Mouse (Mus musculus): ENCODE measurements around the gene Ppp1r18. TPM values are rescaled to one million over a fixed set of nuclear protein-coding genes. Genes with fewer than 3 reads are reported as not detected.

Gene Ppp1r18
- polyA plus RNA-seq, 1 experiment from 2014 or later: 20.1 TPM

DNA sequence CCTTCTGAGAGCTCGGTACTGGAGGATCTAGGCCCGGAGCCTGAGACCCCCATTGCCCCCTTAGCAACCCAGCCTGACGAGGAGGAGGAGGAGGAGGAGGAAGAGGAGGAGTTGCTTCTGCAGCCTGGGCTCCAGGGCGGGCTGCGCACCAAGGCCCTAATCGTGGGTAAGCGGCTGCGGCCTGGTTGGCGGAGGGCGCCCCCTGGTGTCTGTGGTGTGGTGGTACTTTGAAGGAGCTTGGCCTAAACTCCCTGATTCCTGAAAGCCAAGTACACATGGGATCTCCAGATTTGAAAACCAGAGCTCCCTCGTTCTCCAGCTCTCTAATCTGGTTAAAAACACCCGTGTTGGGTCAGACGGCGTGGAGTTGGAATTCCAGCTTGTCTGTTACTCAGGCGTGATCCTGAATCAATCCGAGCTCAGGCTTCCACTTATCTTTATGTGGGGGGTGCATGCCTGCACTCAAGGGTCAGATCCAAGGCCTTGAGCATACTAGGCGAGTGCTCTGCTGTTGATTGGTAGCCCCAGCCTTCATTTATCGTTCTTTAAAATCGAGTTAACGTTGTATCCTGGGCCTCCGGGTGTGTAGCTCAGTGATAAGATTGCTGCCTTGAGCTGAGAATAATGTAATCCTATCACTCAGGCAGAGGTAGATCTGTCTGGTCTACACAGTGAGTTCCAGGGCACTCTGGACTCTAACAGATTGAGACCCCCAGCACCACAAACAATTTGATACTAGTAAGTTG is 8.6 kb downstream of the Ppp1r18 start:
- 0 out of 2 replicates have a peak, but pooled peaks have one; percentile 29 for ATAC-seq (replicated peaks; ENCODE audit: extremely low read depth, insufficient read depth, low FRiP score)
- WGBS: 24% methylated on average over 21 of the region's 21 CpGs
- Histone ChIP-seq H3K27me3 (ENCODE audit: control insufficient read depth, insufficient read depth, low read length) (no peaks in the 10 kb centered on the region), H3K36me3 (ENCODE audit: control insufficient read depth, insufficient read depth) (peaks cover 18% of the 10 kb centered on the region), H3K9ac (ENCODE audit: low read length) (peak overlapping the region; percentile 23; the same call in 1 of the 2 replicates), H3K4me1 (ENCODE audit: control insufficient read depth, insufficient read depth, low read length) (peaks cover 31% of the 10 kb centered on the region), H3K9me3 (replicated peaks; ENCODE audit: control insufficient read depth, low read length) (peaks cover 3% of the 10 kb centered on the region; the same call in 1 of the 2 replicates), H3K27ac (ENCODE audit: low read length) (0 out of 2 replicates have a peak overlapping the region, but pooled peaks have one; percentile 5), H3K4me2 (ENCODE audit: low read depth, low read length) (peak overlapping the region; percentile 24), H3K4me3 (ENCODE audit: low read length) (no peak overlapping the region)

DNA sequence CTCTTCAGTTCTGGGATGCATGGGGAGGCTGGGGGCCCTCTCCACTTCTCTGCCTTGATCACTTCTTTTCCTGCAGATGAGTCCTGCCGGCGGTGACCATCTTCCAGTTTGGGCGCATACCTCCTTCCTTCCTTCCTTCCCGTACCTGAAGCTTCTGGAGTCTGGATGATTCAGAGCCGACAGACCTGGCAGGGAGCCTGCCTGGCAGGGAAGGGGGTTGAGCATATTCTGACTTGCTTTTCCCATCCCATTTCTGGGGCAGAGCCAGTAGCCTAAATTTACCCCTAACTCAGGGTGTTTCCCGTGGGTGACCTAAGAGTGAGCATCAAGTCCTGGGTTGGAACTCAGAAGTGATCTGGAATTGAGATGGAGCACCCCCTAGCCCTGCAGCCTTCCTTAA is 9.3 kb downstream of the Ppp1r18 start:
- Histone ChIP-seq H3K9ac (ENCODE audit: low read length) (no peak overlapping the region), H3K27me3 (ENCODE audit: control insufficient read depth, insufficient read depth, low read length) (no peaks in the 10 kb centered on the region), H3K27ac (ENCODE audit: low read length) (no peak overlapping the region), H3K36me3 (ENCODE audit: control insufficient read depth, insufficient read depth) (peaks cover 18% of the 10 kb centered on the region), H3K4me1 (ENCODE audit: control insufficient read depth, insufficient read depth, low read length) (peaks cover 24% of the 10 kb centered on the region), H3K4me2 (ENCODE audit: low read depth, low read length) (no peak overlapping the region), H3K4me3 (ENCODE audit: low read length) (no peak overlapping the region), H3K9me3 (replicated peaks; ENCODE audit: control insufficient read depth, low read length) (peaks cover 3% of the 10 kb centered on the region; the same call in 1 of the 2 replicates)
- WGBS: 76% methylated on average over 6 of the region's 6 CpGs
- ATAC-seq (replicated peaks; ENCODE audit: extremely low read depth, insufficient read depth, low FRiP score): no peak

DNA sequence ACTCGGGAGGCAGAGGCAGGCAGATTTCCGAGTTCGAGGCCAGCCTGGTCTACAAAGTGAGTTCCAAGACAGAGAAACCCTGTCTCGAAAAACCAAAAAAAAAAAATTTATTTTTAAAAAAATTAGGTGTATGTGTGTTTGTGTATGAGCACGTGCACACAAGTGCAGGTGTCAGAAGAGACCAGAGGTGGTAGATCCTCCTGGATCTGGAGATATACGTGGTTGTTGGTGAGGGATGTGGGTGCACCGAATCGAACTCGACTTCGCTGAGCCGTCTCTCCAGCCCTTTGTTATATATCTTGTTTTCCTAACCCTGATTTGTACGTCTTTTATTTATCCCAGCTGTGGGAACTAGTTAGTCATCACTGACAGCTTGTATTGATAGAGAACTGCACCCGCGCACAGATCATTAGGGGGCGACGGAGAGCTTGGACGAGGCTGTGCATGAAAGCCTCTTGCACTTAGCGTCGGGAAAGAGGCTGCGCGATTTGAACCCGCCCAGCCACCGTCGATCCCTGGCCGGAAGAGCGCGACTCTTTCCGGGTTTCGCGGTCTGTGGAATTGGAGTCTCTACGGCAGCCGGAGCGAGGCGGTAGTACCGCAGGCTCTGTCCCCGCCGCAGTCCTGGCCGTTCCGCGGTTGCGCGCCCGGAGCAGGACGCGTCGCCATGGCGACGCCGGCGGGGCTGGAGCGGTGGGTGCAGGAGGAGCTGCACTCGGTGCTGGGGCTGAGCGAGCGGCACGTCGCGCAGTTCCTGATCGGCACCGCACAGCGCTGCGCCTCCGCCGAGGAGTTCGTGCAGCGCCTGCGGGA is 14.1 kb downstream of the Ppp1r18 start, which contains the start of gene Dhx16:
Gene Dhx16, plus strand, starts transcription at position 575 of the 813 bp plus-strand sequence.
- peak within 1 kb of the TSS; percentile 87 for H3K4me2 ChIP-seq (ENCODE audit: low read depth, low read length)
- H3K9me3 ChIP-seq (replicated peaks; ENCODE audit: control insufficient read depth, low read length): no peaks in the 10 kb centered on the region
- H3K9ac ChIP-seq (ENCODE audit: low read length): peak within 1 kb of the TSS; percentile 89
- peaks cover 7% of the 10 kb centered on the region for H3K4me1 ChIP-seq (ENCODE audit: control insufficient read depth, insufficient read depth, low read length)
- H3K36me3 ChIP-seq (ENCODE audit: control insufficient read depth, insufficient read depth): peaks cover 33% of the 10 kb centered on the region
- WGBS: 6% methylated on average over 66 of the region's 66 CpGs
- no peaks in the 10 kb centered on the region for H3K27me3 ChIP-seq (ENCODE audit: control insufficient read depth, insufficient read depth, low read length)
- peak within 1 kb of the TSS; percentile 97 for H3K4me3 ChIP-seq (ENCODE audit: low read length)
- ATAC-seq (replicated peaks; ENCODE audit: extremely low read depth, insufficient read depth, low FRiP score): peak; percentile 93
- peak within 1 kb of the TSS; percentile 62 for H3K27ac ChIP-seq (ENCODE audit: low read length)

DNA sequence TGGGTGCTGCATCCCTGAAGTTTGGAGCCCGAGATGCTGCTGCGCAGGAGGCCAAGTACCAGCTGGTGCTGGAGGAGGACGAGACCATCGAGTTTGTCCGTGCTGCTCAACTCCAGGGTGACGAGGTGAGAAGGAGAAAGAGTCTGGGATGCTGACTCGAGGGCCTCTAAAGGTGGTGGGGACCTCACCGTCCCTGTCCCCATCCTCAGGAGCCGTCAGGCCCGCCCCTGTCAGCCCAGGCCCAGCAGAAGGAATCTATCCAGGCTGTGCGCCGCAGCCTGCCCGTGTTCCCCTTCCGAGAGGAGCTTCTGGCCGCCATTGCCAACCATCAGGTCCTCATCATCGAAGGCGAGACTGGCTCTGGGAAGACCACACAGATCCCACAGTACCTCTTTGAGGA is 17.5 kb downstream of the Ppp1r18 start:
- Histone ChIP-seq H3K27ac (ENCODE audit: low read length) (no peak overlapping the region), H3K36me3 (ENCODE audit: control insufficient read depth, insufficient read depth) (peaks cover 36% of the 10 kb centered on the region), H3K4me3 (ENCODE audit: low read length) (no peak overlapping the region), H3K4me2 (ENCODE audit: low read depth, low read length) (no peak overlapping the region), H3K4me1 (ENCODE audit: control insufficient read depth, insufficient read depth, low read length) (peaks cover 7% of the 10 kb centered on the region), H3K9ac (ENCODE audit: low read length) (no peak overlapping the region), H3K27me3 (ENCODE audit: control insufficient read depth, insufficient read depth, low read length) (no peaks in the 10 kb centered on the region), H3K9me3 (replicated peaks; ENCODE audit: control insufficient read depth, low read length) (no peaks in the 10 kb centered on the region)
- ATAC-seq (replicated peaks; ENCODE audit: extremely low read depth, insufficient read depth, low FRiP score): no peak
- 91% methylated on average over 17 of the region's 17 CpGs for WGBS

GRCm38 (mm10) chr17:35883777-35884176 is 18.4 kb downstream of the Ppp1r18 start:
- H3K36me3 ChIP-seq (ENCODE audit: control insufficient read depth, insufficient read depth): peaks cover 44% of the 10 kb centered on the region
- 95% methylated on average over 14 of the region's 14 CpGs for WGBS
- no peaks in the 10 kb centered on the region for H3K9me3 ChIP-seq (replicated peaks; ENCODE audit: control insufficient read depth, low read length)
- H3K27ac ChIP-seq (ENCODE audit: low read length): no peak overlapping the region
- no peak overlapping the region for H3K9ac ChIP-seq (ENCODE audit: low read length)
- no peaks in the 10 kb centered on the region for H3K27me3 ChIP-seq (ENCODE audit: control insufficient read depth, insufficient read depth, low read length)
- no peak overlapping the region for H3K4me3 ChIP-seq (ENCODE audit: low read length)
- H3K4me1 ChIP-seq (ENCODE audit: control insufficient read depth, insufficient read depth, low read length): peaks cover 7% of the 10 kb centered on the region
- no peak overlapping the region for H3K4me2 ChIP-seq (ENCODE audit: low read depth, low read length)
- no peak for ATAC-seq (replicated peaks; ENCODE audit: extremely low read depth, insufficient read depth, low FRiP score)

DNA sequence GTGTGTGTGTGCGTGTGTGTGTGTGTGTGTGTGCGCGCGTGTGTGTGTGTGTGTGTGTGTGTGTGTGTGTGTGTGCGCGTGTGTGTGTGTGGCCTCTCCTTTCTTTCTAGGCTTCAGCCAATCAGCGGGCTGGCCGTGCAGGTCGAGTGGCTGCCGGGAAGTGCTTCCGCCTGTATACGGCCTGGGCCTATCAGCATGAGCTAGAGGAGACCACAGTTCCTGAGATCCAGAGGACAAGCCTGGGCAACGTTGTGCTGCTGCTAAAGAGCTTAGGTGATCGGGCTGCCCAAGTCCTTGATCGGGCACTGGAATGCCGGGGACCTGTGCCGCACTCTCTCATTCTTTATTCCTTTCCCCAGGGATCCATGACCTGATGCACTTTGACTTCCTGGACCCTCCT is 22.3 kb downstream of the Ppp1r18 start:
- Histone ChIP-seq H3K27me3 (ENCODE audit: control insufficient read depth, insufficient read depth, low read length) (no peaks in the 10 kb centered on the region), H3K9ac (ENCODE audit: low read length) (no peak overlapping the region), H3K27ac (ENCODE audit: low read length) (no peak overlapping the region), H3K9me3 (replicated peaks; ENCODE audit: control insufficient read depth, low read length) (no peaks in the 10 kb centered on the region), H3K4me1 (ENCODE audit: control insufficient read depth, insufficient read depth, low read length) (no peaks in the 10 kb centered on the region), H3K36me3 (ENCODE audit: control insufficient read depth, insufficient read depth) (peaks cover 72% of the 10 kb centered on the region), H3K4me2 (ENCODE audit: low read depth, low read length) (no peak overlapping the region), H3K4me3 (ENCODE audit: low read length) (no peak overlapping the region)
- 71% methylated on average over 17 of the region's 17 CpGs for WGBS
- ATAC-seq (replicated peaks; ENCODE audit: extremely low read depth, insufficient read depth, low FRiP score): no peak

GRCm38 (mm10) chr17:35896781-35897643 is 31.6 kb downstream of the Ppp1r18 start, which contains the start of gene 2310061I04Rik:
TSS of gene 2310061I04Rik (minus strand) at chr17:35897431.
- H3K9me3 ChIP-seq (replicated peaks; ENCODE audit: control insufficient read depth, low read length): no peaks in the 10 kb centered on the region
- H3K27me3 ChIP-seq (ENCODE audit: control insufficient read depth, insufficient read depth, low read length): no peaks in the 10 kb centered on the region
- peak; percentile 96 for ATAC-seq (replicated peaks; ENCODE audit: extremely low read depth, insufficient read depth, low FRiP score)
- peak within 1 kb of the TSS; percentile 90 for H3K9ac ChIP-seq (ENCODE audit: low read length)
- H3K4me2 ChIP-seq (ENCODE audit: low read depth, low read length): peak within 1 kb of the TSS; percentile 90
- H3K36me3 ChIP-seq (ENCODE audit: control insufficient read depth, insufficient read depth): peaks cover 19% of the 10 kb centered on the region
- peaks cover 11% of the 10 kb centered on the region; the same call in 1 of the 2 replicates for H3K4me1 ChIP-seq (ENCODE audit: control insufficient read depth, insufficient read depth, low read length)
- peak within 1 kb of the TSS; percentile 91 for H3K4me3 ChIP-seq (ENCODE audit: low read length)
- H3K27ac ChIP-seq (ENCODE audit: low read length): peak within 1 kb of the TSS; percentile 87
- under 1% methylated on average over 79 of the region's 86 CpGs for WGBS

GRCm38 (mm10) chr17:35897644-35898573 is 32.5 kb downstream of the Ppp1r18 start:
- H3K27me3 ChIP-seq (ENCODE audit: control insufficient read depth, insufficient read depth, low read length): no peaks in the 10 kb centered on the region
- 41% methylated on average over 23 of the region's 23 CpGs for WGBS
- H3K4me3 ChIP-seq (ENCODE audit: low read length): peak overlapping the region; percentile 91
- H3K27ac ChIP-seq (ENCODE audit: low read length): peak overlapping the region; percentile 54
- H3K36me3 ChIP-seq (ENCODE audit: control insufficient read depth, insufficient read depth): peaks cover 12% of the 10 kb centered on the region
- peak overlapping the region; percentile 57 for H3K4me2 ChIP-seq (ENCODE audit: low read depth, low read length)
- H3K4me1 ChIP-seq (ENCODE audit: control insufficient read depth, insufficient read depth, low read length): peaks cover 16% of the 10 kb centered on the region
- no peak for ATAC-seq (replicated peaks; ENCODE audit: extremely low read depth, insufficient read depth, low FRiP score)
- H3K9me3 ChIP-seq (replicated peaks; ENCODE audit: control insufficient read depth, low read length): no peaks in the 10 kb centered on the region
- H3K9ac ChIP-seq (ENCODE audit: low read length): peak overlapping the region; percentile 90

Measured in heart, embryonic 16.5 days (tissue).